Mouse (Mus musculus) spleen, adult 2 months (tissue): ENCODE measurements around the gene Dcst1. TPM values are rescaled to one million over a fixed set of nuclear protein-coding genes. Genes with fewer than 3 reads are reported as not detected.

ENCODE experiments used
- DNase-seq, 2 experiments: peaks; one replicate each; pipeline versions ENCODE4 v3.0.0 to v3.0.0-alpha.2; 2012 to 2021; ENCODE audit warnings: low spot score in 2 of 2, low read depth in 1 of 2
- H3K27ac ChIP-seq: fragments of 200-500 bp; 2 replicates; pipeline ENCODE4 v1.5.1; 2012; ENCODE audit warnings: low read length, inconsistent platforms; ENCODE audit not compliant: insufficient read depth
- H3K27me3 ChIP-seq: fragments of 200-500 bp; 2 replicates; pipeline ENCODE4 v1.6.1; 2012; ENCODE audit warnings: mild to moderate bottlenecking, moderate library complexity, low read length, inconsistent platforms; ENCODE audit not compliant: control insufficient read depth, insufficient read depth
- H3K36me3 ChIP-seq: fragments of 200-500 bp; 2 replicates; pipeline ENCODE4 v1.6.1; 2012; ENCODE audit warnings: mild to moderate bottlenecking, low read length, inconsistent platforms; ENCODE audit not compliant: control insufficient read depth, insufficient read depth
- H3K4me1 ChIP-seq: fragments of 200-500 bp; 2 replicates; pipeline ENCODE4 v1.6.1; 2011; ENCODE audit warnings: inconsistent platforms; ENCODE audit not compliant: control insufficient read depth, insufficient read depth, insufficient read length
- H3K4me3 ChIP-seq: fragments of 200-500 bp; 2 replicates; pipeline ENCODE4 v1.5.1; 2011; ENCODE audit warnings: mild to moderate bottlenecking, inconsistent platforms; ENCODE audit not compliant: insufficient read depth, insufficient read length; ENCODE audit errors: extremely low read depth
- CTCF ChIP-seq: fragments of 200-500 bp; IDR thresholded peaks from 2 replicates; pipeline ENCODE4 v1.5.1; 2011; ENCODE audit warnings: mild to moderate bottlenecking, inconsistent platforms; ENCODE audit not compliant: insufficient read depth, insufficient read length, insufficient replicate concordance; ENCODE audit errors: extremely low read depth
- POLR2A ChIP-seq: fragments of 200-500 bp; IDR thresholded peaks from 2 replicates; pipeline ENCODE4 v1.6.1; 2011; ENCODE audit warnings: low read depth, low read length, inconsistent platforms
- WGBS: fragments of 180-500 bp; shearing (Covaris S2); methylation state at CpG from one replicate; pipeline ENCODE4 v1.1.7; 2018; 5-methylcytosine and 5-hydroxymethylcytosine counted together
- polyA plus RNA-seq: library from polyadenylated mRNA; depleted of rRNA; stranded (reverse); fragments of >200 nt; gene quantifications from 2 replicates; pipeline ENCODE4 v1.2.3, GENCODE M21; 2012

The Dcst1 gene
- polyA plus RNA-seq, 1 experiment = 0.29 TPM

- peaks cover 37% of the 10 kb centered on the region for H3K4me1 ChIP-seq
- peak in 1 of 2 experiments; percentile 27 for DNase-seq
- TF ChIP-seq POLR2A (no peak), CTCF (no peak)
- H3K27ac ChIP-seq = peak overlapping the region; percentile 88
- WGBS = under 1% methylated on average over 21 of the region's 24 CpGs
- H3K4me3 ChIP-seq = peak overlapping the region; percentile 85
- no peaks in the 10 kb centered on the region for H3K36me3 ChIP-seq
- no peaks in the 10 kb centered on the region for H3K27me3 ChIP-seq
Observed at GRCm38 (mm10) chr3:89392871-89393311, 27.8 kb upstream of the Dcst1 start.

- H3K27ac ChIP-seq = peak overlapping the region; percentile 91
- peaks cover 40% of the 10 kb centered on the region for H3K4me1 ChIP-seq
- TF ChIP-seq CTCF (no peak), POLR2A (no peak)
- WGBS = 1% methylated on average over 54 of the region's 56 CpGs
- DNase-seq = peak in 1 of 2 experiments; percentile 35
- H3K36me3 ChIP-seq = no peaks in the 10 kb centered on the region
- H3K27me3 ChIP-seq = no peaks in the 10 kb centered on the region
- peak overlapping the region; percentile 85 for H3K4me3 ChIP-seq
Observed at GRCm38 (mm10) chr3:89391663-89392511, 26.8 kb upstream of the Dcst1 start.

GRCm38 (mm10) chr3:89390699-89391662 is 25.9 kb upstream of the Dcst1 start:
- no peaks in the 10 kb centered on the region for H3K27me3 ChIP-seq
- TF ChIP-seq CTCF (no peak), POLR2A (no peak)
- peaks cover 37% of the 10 kb centered on the region for H3K4me1 ChIP-seq
- peak overlapping the region; percentile 85 for H3K4me3 ChIP-seq
- 9% methylated on average over 19 of the region's 19 CpGs for WGBS
- H3K36me3 ChIP-seq = no peaks in the 10 kb centered on the region
- DNase-seq = peak in 1 of 2 experiments; percentile 67
- peak overlapping the region; percentile 93 for H3K27ac ChIP-seq

- Histone ChIP-seq H3K27me3 (no peaks in the 10 kb centered on the region), H3K4me3 (peak overlapping the region; percentile 41; the same call in 1 of the 2 replicates), H3K36me3 (no peaks in the 10 kb centered on the region), H3K27ac (peak overlapping the region; percentile 93), H3K4me1 (peaks cover 43% of the 10 kb centered on the region)
- DNase-seq = no peak
- TF ChIP-seq POLR2A (no peak), CTCF (no peak)
- 16% methylated on average over 5 of the region's 5 CpGs for WGBS
Observed at GRCm38 (mm10) chr3:89390111-89390515, 25.1 kb upstream of the Dcst1 start.

GRCm38 (mm10) chr3:89388901-89389740 is 24.1 kb upstream of the Dcst1 start:
- 18% methylated on average over 6 of the region's 6 CpGs for WGBS
- no peaks in the 10 kb centered on the region for H3K27me3 ChIP-seq
- H3K27ac ChIP-seq = peak overlapping the region; percentile 93
- TF ChIP-seq POLR2A (no peak; the same call in 1 of the 2 replicates), CTCF (no peak)
- H3K36me3 ChIP-seq = no peaks in the 10 kb centered on the region
- DNase-seq = peak; percentile 62 to 63
- H3K4me1 ChIP-seq = peaks cover 48% of the 10 kb centered on the region
- peak overlapping the region; percentile 15; the same call in 1 of the 2 replicates for H3K4me3 ChIP-seq
